Mouse (Mus musculus) spleen, adult 2 months (tissue): ENCODE results near the gene Nuak1.

ENCODE experiments used
- CTCF ChIP-seq: fragments of 200-500 bp; IDR thresholded peaks from 2 replicates; pipeline ENCODE4 v1.5.1; 2011; ENCODE audit warnings: mild to moderate bottlenecking, inconsistent platforms; ENCODE audit not compliant: insufficient read depth, insufficient read length, insufficient replicate concordance; ENCODE audit errors: extremely low read depth
- POLR2A ChIP-seq: fragments of 200-500 bp; IDR thresholded peaks from 2 replicates; pipeline ENCODE4 v1.6.1; 2011; ENCODE audit warnings: low read depth, low read length, inconsistent platforms

GRCm38 (mm10) chr10:84360953-84361352 lies 79.4 kb downstream of the Nuak1 start:
- TF ChIP-seq CTCF (no peak), POLR2A (no peak)
